Mouse (Mus musculus): Measurements from ENCODE around the gene Kif1a.

GRCm38 (mm10) chr1:92992880-92993279 lies 108.9 kb downstream of the Kif1a start:
- TF ChIP-seq POLR2A (IDR thresholded peaks at IDR 0.05; ENCODE audit: borderline replicate concordance, low read depth, low read length) (no peak), CTCF (IDR thresholded peaks at IDR 0.05; ENCODE audit: low read depth, low read length) (no peak)
